Mouse (Mus musculus) G1E (cell line): ENCODE data around the gene Cldn15. TPM values are rescaled to one million over a fixed set of nuclear protein-coding genes. Genes with fewer than 3 reads are reported as not detected.

Experiments
- ATAC-seq: 2 replicates; pipeline ENCODE4 v1.8.0; 2016; ENCODE audit warnings: mild to moderate bottlenecking; ENCODE audit not compliant: insufficient number of reproducible peaks, poor library complexity, low FRiP score, severe bottlenecking; ENCODE audit errors: extremely low read depth
- DNase-seq: peaks from one replicate; pipeline ENCODE4 v3.0.0; 2012; ENCODE audit warnings: low spot score
- H3K27me3 ChIP-seq: 2 replicates; pipeline ENCODE4 v1.6.1; 2012; ENCODE audit warnings: mild to moderate bottlenecking, low read length, inconsistent platforms; ENCODE audit not compliant: insufficient read depth
- H3K36me3 ChIP-seq: replicated peaks from 2 replicates; pipeline ENCODE3; 2012; ENCODE audit warnings: mild to moderate bottlenecking, inconsistent platforms
- H3K4me1 ChIP-seq: 2 replicates; pipeline ENCODE4 v1.6.1; 2012; ENCODE audit warnings: low read depth, low read length, inconsistent platforms, mixed read lengths; ENCODE audit not compliant: insufficient read depth
- H3K4me3 ChIP-seq: 2 replicates; pipeline ENCODE4 v1.5.1; 2012; ENCODE audit warnings: low read depth, mild to moderate bottlenecking, inconsistent platforms, low read length, moderate library complexity, mixed read lengths
- H3K9me3 ChIP-seq: replicated peaks from 2 replicates; pipeline ENCODE4 v1.6.1; 2012; ENCODE audit warnings: inconsistent platforms
- CTCF ChIP-seq: IDR thresholded peaks from 2 replicates; pipeline ENCODE4 v1.5.1; 2012; ENCODE audit warnings: low read depth, low read length, inconsistent platforms, mixed read lengths
- GATA1 ChIP-seq: IDR thresholded peaks from 2 replicates; pipeline ENCODE4 v1.6.1; 2012; ENCODE audit warnings: borderline replicate concordance, low read length, inconsistent platforms, mixed read lengths
- GATA2 ChIP-seq: IDR thresholded peaks from 2 replicates; pipeline ENCODE4 v1.6.1; 2012; ENCODE audit warnings: low read depth, low read length, inconsistent platforms, borderline replicate concordance
- POLR2AphosphoS5 ChIP-seq: IDR thresholded peaks from 2 replicates; pipeline ENCODE4 v1.6.1; 2012; ENCODE audit warnings: low read depth, low read length, inconsistent platforms; ENCODE audit not compliant: insufficient replicate concordance
- TAL1 ChIP-seq: conservative IDR thresholded peaks from 2 replicates; pipeline ENCODE4 v1.6.1; 2012; ENCODE audit warnings: low read depth, low read length, inconsistent platforms, mixed read lengths
- polyA plus RNA-seq: library from polyadenylated mRNA; stranded (reverse); fragments of >175 nt; gene quantifications from 2 replicates; pipeline ENCODE4 v1.2.3, GENCODE M21; 2012
- total RNA-seq, 2 experiments: library from RNA; stranded (forward) in 1 of 2; stranded (reverse) in 1 of 2; fragments of 200-1000 nt in 1 of 2; fragments of >200 nt in 1 of 2; fragmentation: Nextera tagmentation in 1 of 2; gene quantifications; 2 replicates each; pipeline ENCODE4 v1.2.3; 2014 to 2017

Cldn15 gene
- total and polyA plus RNA-seq, 3 experiments: 0.05 to 0.08 TPM; not detected in 1

- peaks cover 10% of the 10 kb centered on the region for H3K27me3 ChIP-seq
- ATAC-seq: no peak
Measured at GRCm38 (mm10) chr5:136977769-136978168, 11.4 kb downstream of the Cldn15 start.

GRCm38 (mm10) chr5:136979762-136980161 is 13.3 kb downstream of the Cldn15 start:
- Histone ChIP-seq H3K9me3 (no peaks in the 10 kb centered on the region), H3K4me1 (peaks cover 9% of the 10 kb centered on the region; the same call in 1 of the 2 replicates), H3K4me3 (no peak overlapping the region), H3K36me3 (peaks cover 53% of the 10 kb centered on the region), H3K27me3 (0 out of 2 replicates have a peak, but pooled peaks cover 1% of the 10 kb centered on the region)
- no peak for TF ChIP-seq CTCF
- TF ChIP-seq GATA1: no peak
- TF ChIP-seq TAL1: no peak
- TF ChIP-seq GATA2: no peak
- TF ChIP-seq POLR2AphosphoS5: no peak
- DNase-seq (no peak), ATAC-seq (no peak)

More at GRCm38 (mm10) chr5:136977769-136978168, 11.4 kb downstream of the Cldn15 start:
- TF ChIP-seq TAL1 (no peak), GATA2 (no peak), CTCF (no peak), GATA1 (no peak), POLR2AphosphoS5 (no peak)
- Histone ChIP-seq H3K4me3 (no peak overlapping the region), H3K9me3 (no peaks in the 10 kb centered on the region), H3K36me3 (peaks cover 33% of the 10 kb centered on the region), H3K4me1 (peaks cover 5% of the 10 kb centered on the region; the same call in 1 of the 2 replicates)
- DNase-seq: no peak

- no peak overlapping the region for H3K4me3 ChIP-seq
- peaks cover 65% of the 10 kb centered on the region for H3K36me3 ChIP-seq
- DNase-seq (no peak), ATAC-seq (no peak)
- peaks cover 20% of the 10 kb centered on the region for H3K4me1 ChIP-seq
- no peaks in the 10 kb centered on the region for H3K9me3 ChIP-seq
- H3K27me3 ChIP-seq: no peaks in the 10 kb centered on the region
- TF ChIP-seq CTCF (0 out of 2 replicates have a peak, but pooled peaks have one; percentile 9), TAL1 (no peak), GATA1 (no peak), POLR2AphosphoS5 (no peak)
Measured at GRCm38 (mm10) chr5:136980974-136981373, 14.6 kb downstream of the Cldn15 start.

- no peaks in the 10 kb centered on the region for H3K9me3 ChIP-seq
- H3K27me3 ChIP-seq: no peaks in the 10 kb centered on the region
- H3K4me1 ChIP-seq: peaks cover 24% of the 10 kb centered on the region
- H3K36me3 ChIP-seq: peaks cover 65% of the 10 kb centered on the region
- DNase-seq: peak; percentile 34
- no peak for ATAC-seq
- H3K4me3 ChIP-seq: no peak overlapping the region
- no peak for TF ChIP-seq GATA2
- peak; percentile 49; the same call in 1 of the 2 replicates for TF ChIP-seq CTCF
Measured at GRCm38 (mm10) chr5:136982338-136982930, 16.0 kb downstream of the Cldn15 start.

- TF ChIP-seq CTCF (0 out of 2 replicates have a peak, but pooled peaks have one; percentile 1), GATA1 (no peak), GATA2 (no peak)
- no peak for ATAC-seq
- H3K36me3 ChIP-seq: peaks cover 76% of the 10 kb centered on the region
Measured at GRCm38 (mm10) chr5:136984828-136985227, 18.4 kb downstream of the Cldn15 start.

GRCm38 (mm10) chr5:136986695-136987137 is 20.3 kb downstream of the Cldn15 start, which contains the start of gene Plod3:
Gene Plod3 (plus strand): TSS chr5:136987019.
- H3K4me3 ChIP-seq: peak within 1 kb of the TSS; percentile 90
- peaks cover 78% of the 10 kb centered on the region for H3K36me3 ChIP-seq
- ATAC-seq: peak; percentile 93
- H3K27me3 ChIP-seq: no peaks in the 10 kb centered on the region
- no peak for TF ChIP-seq TAL1
- no peak for TF ChIP-seq GATA2
- TF ChIP-seq GATA1: no peak
- no peak for TF ChIP-seq CTCF
- TF ChIP-seq POLR2AphosphoS5: no peak
- H3K9me3 ChIP-seq: no peaks in the 10 kb centered on the region
- peak; percentile 97 for DNase-seq
- H3K4me1 ChIP-seq: peaks cover 40% of the 10 kb centered on the region

More at GRCm38 (mm10) chr5:136984828-136985227, 18.4 kb downstream of the Cldn15 start:
- H3K9me3 ChIP-seq: no peaks in the 10 kb centered on the region
- H3K27me3 ChIP-seq: no peaks in the 10 kb centered on the region
- H3K4me3 ChIP-seq: no peak overlapping the region
- no peak for DNase-seq
- H3K4me1 ChIP-seq: peaks cover 40% of the 10 kb centered on the region
